Mouse (Mus musculus): ENCODE measurements around the gene Wfdc9.
"Not testable (repeated sequence)": the region's sequence is repeated elsewhere in the genome, so short reads cannot be mapped to it uniquely, and the experiment has no call there.

Gene Wfdc9

GRCm38 (mm10) chr2:164615386-164615785 lies 41.0 kb downstream of the Wfdc9 start:
- DNase-seq = no peak

GRCm38 (mm10) chr2:164613471-164613870 lies 42.9 kb downstream of the Wfdc9 start, which contains the start of the genes Wfdc6b and Wfdc8:
Gene Wfdc6b (plus strand): TSS chr2:164613522.
Gene Wfdc8 (minus strand): TSS chr2:164613626.
- DNase-seq = not testable (repeated sequence)

- DNase-seq = no peak
These were observed 47.6 kb downstream of the Wfdc9 start for GRCm38 (mm10) chr2:164608781-164609180.

GRCm38 (mm10) chr2:164604411-164604810 lies 52.0 kb downstream of the Wfdc9 start:
- no peak for DNase-seq

GRCm38 (mm10) chr2:164603482-164603881 lies 52.9 kb downstream of the Wfdc9 start:
- no peak for DNase-seq

GRCm38 (mm10) chr2:164600179-164600578 lies 56.2 kb downstream of the Wfdc9 start:
- DNase-seq = no peak

All from thymus, postnatal 36 days (tissue).